Mouse (Mus musculus) heart, postnatal 0 days (tissue): ENCODE data around the gene Tns1.

Experiments
- CTCF ChIP-seq: IDR thresholded peaks from 2 replicates; pipeline ENCODE4 v1.5.1; 2016; ENCODE audit warnings: antibody characterized with exemption, control low read depth, low read depth
- EP300 ChIP-seq: IDR thresholded peaks from 2 replicates; pipeline ENCODE4 v1.6.1; 2016; ENCODE audit warnings: antibody characterized with exemption, low read depth

- TF ChIP-seq CTCF (no peak), EP300 (peak; percentile 72)
Measured at GRCm38 (mm10) chr1:73998925-73999375, 125.3 kb downstream of the Tns1 start.
